Mouse (Mus musculus): ENCODE data around the gene Mrpl55.
A peak's percentile ranks its signal among the peaks of the same experiment; 100 is the strongest.
"Not testable (repeated sequence)": the region's sequence is repeated elsewhere in the genome, so short reads cannot be mapped to it uniquely, and the experiment has no call there.

Gene Mrpl55

GRCm38 (mm10) chr11:59192059-59192386 lies 10.3 kb upstream of the Mrpl55 start, which contains the start of gene Guk1:
Gene Guk1 (minus strand): TSS chr11:59192212.
- DNase-seq (ENCODE audit: low spot score) = no peak

- DNase-seq (ENCODE audit: low spot score) = no peak
Observed at GRCm38 (mm10) chr11:59196230-59196629, 6.1 kb upstream of the Mrpl55 start.

GRCm38 (mm10) chr11:59201216-59202002 lies 877 bp upstream of the Mrpl55 start:
- DNase-seq (ENCODE audit: low spot score) = no peak

- DNase-seq (ENCODE audit: low spot score) = peak; percentile 91
Observed at GRCm38 (mm10) chr11:59208153-59208831, 6.0 kb downstream of the Mrpl55 start, which contains the start of gene 2310033P09Rik. Gene 2310033P09Rik (plus strand): TSS chr11:59208321.

- DNase-seq (ENCODE audit: low spot score) = peak; percentile 79
Observed at GRCm38 (mm10) chr11:59209003-59209441, 6.7 kb downstream of the Mrpl55 start.

GRCm38 (mm10) chr11:59209580-59209979 lies 7.3 kb downstream of the Mrpl55 start:
- no peak for DNase-seq (ENCODE audit: low spot score)

- DNase-seq (ENCODE audit: low spot score) = no peak
Observed at GRCm38 (mm10) chr11:59210020-59210419, 7.7 kb downstream of the Mrpl55 start.

- DNase-seq (ENCODE audit: low spot score) = not testable (repeated sequence)
Observed at GRCm38 (mm10) chr11:59211561-59211960, 9.3 kb downstream of the Mrpl55 start.

GRCm38 (mm10) chr11:59212320-59212719 lies 10.0 kb downstream of the Mrpl55 start:
- not testable (repeated sequence) for DNase-seq (ENCODE audit: low spot score)

GRCm38 (mm10) chr11:59212892-59213494 lies 10.7 kb downstream of the Mrpl55 start:
- no peak for DNase-seq (ENCODE audit: low spot score)

GRCm38 (mm10) chr11:59216955-59217354 lies 14.7 kb downstream of the Mrpl55 start:
- DNase-seq (ENCODE audit: low spot score) = no peak

GRCm38 (mm10) chr11:59218389-59218998 lies 16.2 kb downstream of the Mrpl55 start:
- no peak for DNase-seq (ENCODE audit: low spot score)

GRCm38 (mm10) chr11:59219064-59219463 lies 16.8 kb downstream of the Mrpl55 start:
- DNase-seq (ENCODE audit: low spot score) = no peak

GRCm38 (mm10) chr11:59221604-59222003 lies 19.3 kb downstream of the Mrpl55 start:
- no peak for DNase-seq (ENCODE audit: low spot score)

- no peak for DNase-seq (ENCODE audit: low spot score)
Observed at GRCm38 (mm10) chr11:59222306-59222705, 20.0 kb downstream of the Mrpl55 start.

- no peak for DNase-seq (ENCODE audit: low spot score)
Observed at GRCm38 (mm10) chr11:59224025-59224424, 21.7 kb downstream of the Mrpl55 start.

- DNase-seq (ENCODE audit: low spot score) = no peak
Observed at GRCm38 (mm10) chr11:59224470-59224869, 22.2 kb downstream of the Mrpl55 start.

- DNase-seq (ENCODE audit: low spot score) = no peak
Observed at GRCm38 (mm10) chr11:59225167-59225566, 22.9 kb downstream of the Mrpl55 start.

- no peak for DNase-seq (ENCODE audit: low spot score)
Observed at GRCm38 (mm10) chr11:59226251-59226650, 24.0 kb downstream of the Mrpl55 start.

- DNase-seq (ENCODE audit: low spot score) = peak; percentile 56
Observed at GRCm38 (mm10) chr11:59226787-59227603, 24.7 kb downstream of the Mrpl55 start.

- peak; percentile 86 for DNase-seq (ENCODE audit: low spot score)
Observed at GRCm38 (mm10) chr11:59227604-59228121, 25.4 kb downstream of the Mrpl55 start.
